Mouse (Mus musculus) forelimb bud, embryonic 11.5 days (tissue): Measurements from ENCODE around the gene Kcnh8.

ENCODE experiments used
- DNase-seq: peaks from one replicate; pipeline ENCODE4 v3.0.0-alpha.2; 2012; ENCODE audit warnings: low read depth, low spot score

The Kcnh8 gene

GRCm38 (mm10) chr17:52602093-52602780 is at the start of gene Kcnh8:
Kcnh8 (plus strand) TSS chr17:52602709.
- DNase-seq = no peak

DNA sequence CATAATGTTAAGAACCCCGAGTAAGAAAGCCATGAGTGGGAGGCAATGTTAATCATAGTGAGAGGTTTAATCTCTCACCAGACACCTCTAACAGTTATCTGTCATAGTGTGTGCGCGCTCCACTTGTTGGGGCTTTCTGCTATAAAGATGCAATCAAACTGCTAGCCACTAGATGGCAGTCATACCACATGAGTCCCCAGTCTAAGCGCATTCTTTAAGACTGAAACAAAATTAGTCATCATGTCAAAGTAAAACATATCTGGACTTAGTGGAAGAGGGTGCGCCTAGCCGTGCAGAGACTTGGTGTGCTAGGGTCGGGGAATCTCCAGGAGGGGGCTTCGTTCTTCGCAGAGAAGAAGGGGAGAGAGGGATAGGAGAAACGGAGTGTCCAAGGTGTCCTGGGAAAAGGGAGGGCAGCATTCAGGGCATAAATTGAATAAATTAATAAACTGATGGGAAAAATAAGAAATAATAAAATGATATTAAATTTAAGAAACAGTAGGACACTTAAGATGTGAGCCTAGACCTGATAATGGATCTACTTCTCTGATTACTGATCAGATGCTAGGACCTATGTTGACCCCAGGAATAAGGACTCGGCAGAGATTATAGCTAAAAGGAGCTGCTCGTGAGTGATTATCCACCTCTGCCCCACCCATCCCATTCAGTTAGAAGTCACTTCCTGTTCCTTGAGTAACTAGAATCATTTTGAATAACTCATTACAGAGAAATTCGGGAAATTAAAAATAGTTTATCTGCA is 42.4 kb upstream of the Kcnh8 start:
- DNase-seq = peak; percentile 62

- no peak for DNase-seq
Observed at GRCm38 (mm10) chr17:52565467-52566155, 36.9 kb upstream of the Kcnh8 start.

DNA sequence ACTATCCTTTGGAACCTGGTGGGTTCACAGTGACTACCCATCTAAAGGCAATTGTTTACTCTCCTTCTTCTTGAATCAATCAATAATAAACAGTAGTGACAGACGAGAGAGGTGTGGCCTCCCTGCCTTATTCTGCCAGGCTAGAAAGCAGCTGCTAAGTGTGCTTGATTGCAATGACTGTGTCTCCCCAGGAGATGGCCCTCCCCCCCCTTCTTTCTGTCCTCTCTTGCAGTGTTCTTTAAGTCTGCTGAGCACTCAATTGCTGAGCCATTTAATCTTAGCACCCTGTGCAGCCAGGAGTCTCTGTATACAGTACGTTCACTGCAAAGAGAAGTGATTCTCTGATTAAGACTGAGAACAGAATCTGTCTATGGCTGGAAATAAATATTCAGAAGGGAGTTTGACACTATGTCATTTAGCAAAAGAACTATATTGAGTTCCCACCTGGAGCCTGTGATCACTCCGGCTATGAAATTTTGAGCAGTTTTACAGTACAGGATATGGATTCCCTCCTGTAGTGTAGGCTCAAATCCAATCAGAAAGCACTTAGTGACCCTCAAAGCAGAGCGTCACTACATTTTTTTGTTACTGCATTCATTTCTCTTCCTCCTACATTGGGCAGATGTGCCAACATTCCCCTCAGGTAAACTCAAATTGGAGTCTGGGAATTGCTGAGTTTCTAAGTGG is 32.8 kb upstream of the Kcnh8 start:
- DNase-seq = no peak

- DNase-seq = no peak
Observed at GRCm38 (mm10) chr17:52572229-52572628, 30.3 kb upstream of the Kcnh8 start.

- DNase-seq = no peak
Observed at GRCm38 (mm10) chr17:52591503-52592194, 10.9 kb upstream of the Kcnh8 start.

DNA sequence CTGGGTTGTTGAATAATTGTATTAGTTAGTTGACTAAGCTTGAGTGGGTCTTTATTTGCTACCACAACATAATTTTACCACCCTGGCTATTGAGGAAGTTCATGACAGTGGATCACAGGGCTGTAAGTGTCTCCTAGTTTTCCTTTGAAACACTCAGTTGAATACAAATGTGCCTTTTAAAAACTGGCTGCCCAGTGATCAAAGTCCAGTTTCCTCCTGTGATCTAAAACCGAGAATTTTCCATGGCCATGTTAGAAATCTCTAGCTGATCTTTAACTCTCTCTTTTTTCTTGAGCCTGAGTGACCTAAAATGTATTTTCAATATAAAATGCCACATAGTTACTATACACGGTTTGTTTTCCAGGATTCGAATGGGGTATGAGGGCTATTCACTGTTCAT is 3.4 kb upstream of the Kcnh8 start:
- no peak for DNase-seq

- DNase-seq = peak; percentile 7
Observed at GRCm38 (mm10) chr17:52600882-52601371, 1.6 kb upstream of the Kcnh8 start.

DNA sequence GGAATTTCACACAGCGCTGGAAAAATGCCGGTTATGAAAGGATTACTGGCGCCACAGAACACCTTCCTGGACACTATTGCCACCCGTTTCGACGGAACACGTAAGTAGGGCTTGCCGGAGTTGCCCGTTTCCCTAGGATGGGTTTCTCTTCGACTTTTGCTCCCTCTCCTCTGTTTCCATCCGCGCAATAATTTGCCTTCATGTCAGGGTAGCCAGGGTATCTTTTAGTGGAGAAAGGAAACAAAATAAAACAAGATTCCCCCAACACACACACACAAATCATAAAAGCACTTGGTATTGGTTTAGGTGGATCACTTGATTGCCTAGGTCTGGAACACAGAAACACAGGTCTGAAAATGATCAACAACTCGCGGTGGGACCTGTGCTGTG is 267 bp downstream of the Kcnh8 start:
- no peak for DNase-seq

DNA sequence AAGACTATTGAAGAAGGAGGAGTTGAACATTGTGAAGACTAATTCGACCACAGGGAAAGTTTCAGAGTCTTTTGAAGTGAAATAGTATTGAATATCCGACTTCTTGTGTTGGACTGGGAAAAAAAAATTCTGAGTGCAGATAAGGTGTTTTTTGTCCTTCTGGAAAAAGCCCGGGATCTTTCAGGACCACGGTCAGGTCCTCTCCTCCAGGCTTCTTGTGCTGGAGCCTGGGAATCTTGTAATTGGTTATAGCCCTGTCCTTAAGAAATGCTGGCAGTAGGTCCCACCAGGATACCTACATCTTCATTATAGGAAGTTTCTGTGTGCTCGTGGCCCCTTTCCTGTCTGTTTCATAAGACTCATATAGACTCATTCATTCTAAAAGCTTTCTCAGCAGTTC is 902 bp downstream of the Kcnh8 start:
- peak; percentile 49 for DNase-seq

DNA sequence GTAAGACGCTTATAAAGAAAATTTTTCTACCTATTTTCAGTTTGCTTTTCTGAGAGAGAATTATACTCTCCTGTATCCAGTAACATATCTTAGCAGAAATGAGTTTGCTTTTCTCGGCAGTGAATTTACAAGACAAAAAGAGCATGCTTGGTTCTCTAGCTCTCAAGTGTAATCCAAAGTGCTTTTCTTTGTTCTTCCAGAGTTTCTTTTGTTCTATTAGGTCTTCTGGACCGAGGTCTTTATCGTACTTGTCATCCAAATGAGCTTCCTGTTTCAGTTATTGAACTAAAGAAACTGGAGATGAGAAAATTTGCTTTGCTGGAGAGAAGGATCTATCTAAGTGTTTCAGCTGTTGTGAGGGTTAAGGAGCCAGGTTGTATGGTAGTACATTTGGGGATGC is 8.9 kb downstream of the Kcnh8 start:
- no peak for DNase-seq

GRCm38 (mm10) chr17:52649186-52649585 is 46.7 kb downstream of the Kcnh8 start:
- DNase-seq = no peak

DNA sequence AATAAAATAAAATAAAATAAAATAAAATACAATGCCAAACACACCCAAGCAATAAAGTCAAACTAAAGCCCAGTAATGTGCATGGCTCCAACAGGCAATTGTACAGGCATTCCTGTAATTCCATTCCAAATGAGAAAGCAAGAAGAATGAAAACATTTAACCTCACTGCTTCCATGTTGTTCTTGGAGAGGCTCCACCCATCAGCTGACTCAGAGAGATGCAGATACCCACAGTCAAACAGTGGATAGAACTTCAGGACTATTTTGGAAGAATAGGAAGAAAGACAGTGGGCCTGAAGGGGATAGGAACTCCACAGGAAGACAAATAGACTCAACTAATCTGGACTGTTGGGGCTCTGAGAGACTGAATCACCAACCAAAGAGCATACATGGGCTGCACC is 89.5 kb downstream of the Kcnh8 start:
- DNase-seq = no peak

- DNase-seq = no peak
Observed at GRCm38 (mm10) chr17:52701944-52702343, 99.4 kb downstream of the Kcnh8 start.

DNA sequence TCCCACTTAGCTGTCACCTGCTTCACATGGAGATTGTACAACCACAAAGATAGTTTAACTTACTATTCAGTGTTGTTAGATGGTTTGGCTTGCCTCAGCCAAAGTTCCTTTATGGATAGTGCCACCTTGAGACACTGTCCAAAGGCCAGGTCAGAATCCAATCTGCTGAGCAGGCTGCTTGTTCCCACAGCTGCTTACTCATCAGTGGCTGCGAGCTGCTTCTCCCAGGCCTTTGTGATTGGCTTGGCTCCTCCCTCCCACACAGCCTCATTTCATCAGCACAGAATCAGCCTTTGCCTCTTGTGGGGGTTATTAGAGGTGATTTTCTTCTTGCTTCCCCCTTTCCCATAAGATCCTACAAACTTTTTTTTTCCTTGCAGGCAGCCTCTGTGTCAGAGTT is 109.8 kb downstream of the Kcnh8 start:
- no peak for DNase-seq

- DNase-seq = no peak
Observed at GRCm38 (mm10) chr17:52722214-52722613, 119.7 kb downstream of the Kcnh8 start.

GRCm38 (mm10) chr17:52728806-52729205 is 126.3 kb downstream of the Kcnh8 start:
- no peak for DNase-seq

DNA sequence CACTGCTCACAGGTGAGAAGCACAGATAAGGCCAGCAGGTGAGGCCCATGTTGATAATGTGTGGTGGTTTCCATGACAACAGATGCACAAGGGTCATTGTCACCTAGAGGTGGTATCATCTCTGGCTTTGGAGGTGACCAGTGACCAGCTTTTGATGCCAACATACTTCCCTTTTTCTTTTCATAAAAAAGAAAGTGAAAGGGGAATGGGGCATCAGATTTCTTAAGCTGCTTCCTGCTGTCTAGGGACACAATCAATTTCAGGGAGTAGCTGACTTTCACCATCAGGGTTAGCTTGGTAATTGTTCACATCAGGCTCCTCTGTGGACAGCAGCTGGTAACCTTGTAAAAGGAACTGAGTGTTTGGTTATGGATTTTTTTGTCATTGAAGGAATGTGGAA is 135.9 kb downstream of the Kcnh8 start:
- DNase-seq = no peak

- DNase-seq = no peak
Observed at GRCm38 (mm10) chr17:52788151-52788550, 185.6 kb downstream of the Kcnh8 start.

- DNase-seq = no peak
Observed at GRCm38 (mm10) chr17:52804463-52804862, 202.0 kb downstream of the Kcnh8 start.

- DNase-seq = no peak
Observed at GRCm38 (mm10) chr17:52810773-52811172, 208.3 kb downstream of the Kcnh8 start.
